14 mouse cellular contexts compared by ENCODE assay signal in the genomic region with DNA sequence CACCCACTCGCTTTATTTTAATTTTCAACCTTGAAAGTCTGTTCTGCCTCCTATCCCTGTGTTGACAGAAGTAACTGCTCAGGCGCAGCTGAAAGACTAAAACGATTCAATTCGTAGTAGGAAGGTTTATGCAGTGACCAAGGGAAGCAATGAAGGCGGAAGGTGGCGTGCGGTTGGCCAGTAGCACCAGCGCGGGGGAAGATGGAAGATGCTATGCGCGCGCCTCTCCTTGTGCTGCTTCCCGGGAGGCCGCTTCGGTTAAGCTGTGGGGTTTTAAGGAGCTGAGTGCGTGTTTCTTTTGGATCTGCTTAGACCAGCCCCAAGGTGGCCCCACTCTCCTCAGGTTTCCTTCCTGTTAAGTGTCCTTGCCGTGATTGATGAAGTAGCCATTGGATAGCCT. TPM values are rescaled to one million over a fixed set of nuclear protein-coding genes. Genes with fewer than 3 reads are reported as not detected.
DNase-seq lines count a peak whose midpoint lies in the region; ATAC-seq and TF ChIP-seq lines count a peak whose summit lies in the region.
"Had no signal": no experiment of that assay in that cellular context is flagged by ENCODE, and none has a peak within 500 bp of the region (broad histone marks: within the 10 kb centered on the region; RNA-seq: fewer than 3 reads in every experiment).

No protein-coding gene starts in this region.

- no peaks in the 10 kb centered on the region for H3K27me3 ChIP-seq in intestine, embryonic 15.5 days (replicated peaks)
- H3K27me3 ChIP-seq in intestine, postnatal 0 days (replicated peaks; ENCODE audit: control insufficient read depth, insufficient read depth, low read length), result no peaks in the 10 kb centered on the region
- no peaks in the 10 kb centered on the region for H3K27me3 ChIP-seq in stomach, embryonic 14.5 days (ENCODE audit: control insufficient read depth, insufficient read depth, low read length)
- no peaks in the 10 kb centered on the region for H3K27me3 ChIP-seq in stomach, postnatal 0 days (ENCODE audit: control insufficient read depth, insufficient read depth, low read length)
- no peaks in the 10 kb centered on the region for H3K27me3 ChIP-seq in stomach, embryonic 16.5 days (ENCODE audit: control insufficient read depth, insufficient read depth, low read length)
- H3K27me3 ChIP-seq in lung, postnatal 0 days (replicated peaks; ENCODE audit: insufficient read depth, low read length), result no peaks in the 10 kb centered on the region
- H3K27me3 ChIP-seq: CH12.LX; embryonic facial prominence, embryonic 13.5 days had no signal

- no peaks in the 10 kb centered on the region for H3K36me3 ChIP-seq in intestine, embryonic 15.5 days
- no peaks in the 10 kb centered on the region for H3K36me3 ChIP-seq in intestine, postnatal 0 days (ENCODE audit: control insufficient read depth, insufficient read depth)
- no peaks in the 10 kb centered on the region for H3K36me3 ChIP-seq in stomach, embryonic 14.5 days (ENCODE audit: control insufficient read depth, insufficient read depth, low read length)
- H3K36me3 ChIP-seq in stomach, postnatal 0 days (ENCODE audit: control insufficient read depth, insufficient read depth, low read length), result no peaks in the 10 kb centered on the region
- no peaks in the 10 kb centered on the region for H3K36me3 ChIP-seq in stomach, embryonic 16.5 days (ENCODE audit: control insufficient read depth, insufficient read depth, low read length)
- no peaks in the 10 kb centered on the region for H3K36me3 ChIP-seq in lung, postnatal 0 days (ENCODE audit: insufficient read depth, low read length)
- H3K36me3 ChIP-seq: embryonic facial prominence, embryonic 13.5 days had no signal

- H3K9me3 ChIP-seq in intestine, embryonic 15.5 days, result no peaks in the 10 kb centered on the region
- H3K9me3 ChIP-seq in intestine, postnatal 0 days (ENCODE audit: control insufficient read depth), result no peaks in the 10 kb centered on the region
- H3K9me3 ChIP-seq in stomach, embryonic 14.5 days (ENCODE audit: control insufficient read depth, low read depth, low read length), result no peaks in the 10 kb centered on the region
- no peaks in the 10 kb centered on the region for H3K9me3 ChIP-seq in stomach, postnatal 0 days (ENCODE audit: control insufficient read depth, low read length)
- peaks cover 6% of the 10 kb centered on the region; the same call in 1 of the 2 replicates for H3K9me3 ChIP-seq in stomach, embryonic 16.5 days (replicated peaks; ENCODE audit: control insufficient read depth, low read length)
- H3K9me3 ChIP-seq in lung, postnatal 0 days (ENCODE audit: low read length), result no peaks in the 10 kb centered on the region

- peak; percentile 23; the same call in 1 of the 2 replicates for ATAC-seq in intestine, embryonic 15.5 days
- ATAC-seq in intestine, postnatal 0 days, result no peak
- no peak for ATAC-seq in stomach, embryonic 14.5 days (ENCODE audit: insufficient number of reproducible peaks, insufficient read depth, low FRiP score, low read depth)
- ATAC-seq in stomach, postnatal 0 days (ENCODE audit: low FRiP score, low TSS enrichment), result no peak
- ATAC-seq in stomach, embryonic 16.5 days (ENCODE audit: insufficient read depth, low FRiP score), result no peak
- ATAC-seq in lung, postnatal 0 days, result no peak
- ATAC-seq: forebrain, postnatal 0 days had no signal

- 49% methylated on average over 17 of the region's 17 CpGs for WGBS in intestine, embryonic 15.5 days
- WGBS in intestine, postnatal 0 days, result 67% methylated on average over 17 of the region's 17 CpGs
- 51% methylated on average over 17 of the region's 17 CpGs for WGBS in stomach, embryonic 14.5 days
- 51% methylated on average over 17 of the region's 17 CpGs for WGBS in stomach, postnatal 0 days
- 49% methylated on average over 17 of the region's 17 CpGs for WGBS in stomach, embryonic 16.5 days
- 42% methylated on average over 17 of the region's 17 CpGs for WGBS in lung, postnatal 0 days

- TF ChIP-seq CTCF in intestine, postnatal 0 days (IDR thresholded peaks at IDR 0.05; ENCODE audit: low read depth), result no peak
- TF ChIP-seq CTCF in stomach, postnatal 0 days (IDR thresholded peaks at IDR 0.05; ENCODE audit: low read depth), result no peak
- TF ChIP-seq CTCF in lung, postnatal 0 days (IDR thresholded peaks at IDR 0.05), result no peak

- peaks cover 3% of the 10 kb centered on the region; the same call in 1 of the 2 replicates for H3K4me1 ChIP-seq in intestine, embryonic 15.5 days (replicated peaks)
- no peaks in the 10 kb centered on the region; the same call in 1 of the 2 replicates for H3K4me1 ChIP-seq in intestine, postnatal 0 days (replicated peaks; ENCODE audit: control insufficient read depth, insufficient read depth, low read length)
- no peaks in the 10 kb centered on the region for H3K4me1 ChIP-seq in stomach, embryonic 14.5 days (ENCODE audit: control insufficient read depth, insufficient read depth, low read length)
- no peaks in the 10 kb centered on the region for H3K4me1 ChIP-seq in stomach, postnatal 0 days (replicated peaks; ENCODE audit: control insufficient read depth, insufficient read depth)
- peaks cover 4% of the 10 kb centered on the region; the same call in 1 of the 2 replicates for H3K4me1 ChIP-seq in stomach, embryonic 16.5 days (ENCODE audit: control insufficient read depth, insufficient read depth, low read length)
- H3K4me1 ChIP-seq in lung, postnatal 0 days (ENCODE audit: insufficient read depth, low read depth, low read length), result no peaks in the 10 kb centered on the region

- H3K4me2 ChIP-seq in intestine, embryonic 15.5 days (replicated peaks), result 0 out of 2 replicates have a peak overlapping the region, but pooled peaks have one; percentile 6
- no peak overlapping the region for H3K4me2 ChIP-seq in intestine, postnatal 0 days (replicated peaks; ENCODE audit: low read depth)
- peak overlapping the region; percentile 20 for H3K4me2 ChIP-seq in stomach, embryonic 14.5 days (replicated peaks; ENCODE audit: low read depth, low read length)
- H3K4me2 ChIP-seq in stomach, postnatal 0 days (replicated peaks; ENCODE audit: low read depth), result no peak overlapping the region; the same call in 1 of the 2 replicates
- peak overlapping the region; percentile 41 for H3K4me2 ChIP-seq in stomach, embryonic 16.5 days (ENCODE audit: low read depth, low read length)
- no peak overlapping the region for H3K4me2 ChIP-seq in lung, postnatal 0 days (replicated peaks; ENCODE audit: low read depth, low read length)
- H3K4me2 ChIP-seq: embryonic facial prominence, embryonic 13.5 days had no signal

- no peak for TF ChIP-seq EP300 in stomach, postnatal 0 days (optimal IDR thresholded peaks at IDR 0.05)
- no peak for TF ChIP-seq EP300 in lung, postnatal 0 days (IDR thresholded peaks at IDR 0.05)

- H3K9ac ChIP-seq in intestine, embryonic 15.5 days, result no peak overlapping the region
- no peak overlapping the region for H3K9ac ChIP-seq in intestine, postnatal 0 days (ENCODE audit: low read depth, low read length)
- H3K9ac ChIP-seq in stomach, embryonic 14.5 days (replicated peaks; ENCODE audit: low read depth, low read length), result no peak overlapping the region
- no peak overlapping the region for H3K9ac ChIP-seq in stomach, postnatal 0 days (ENCODE audit: low read length)
- no peak overlapping the region; the same call in 1 of the 2 replicates for H3K9ac ChIP-seq in stomach, embryonic 16.5 days (ENCODE audit: low read length)
- no peak overlapping the region for H3K9ac ChIP-seq in lung, postnatal 0 days (replicated peaks; ENCODE audit: low read depth)
- H3K9ac ChIP-seq: embryonic facial prominence, embryonic 13.5 days; forebrain, postnatal 0 days had no signal

- H3K4me3 ChIP-seq in intestine, embryonic 15.5 days (replicated peaks), result no peak overlapping the region
- no peak overlapping the region for H3K4me3 ChIP-seq in intestine, postnatal 0 days (ENCODE audit: low read depth, low read length)
- no peak overlapping the region for H3K4me3 ChIP-seq in stomach, embryonic 14.5 days (ENCODE audit: low read depth, low read length)
- H3K4me3 ChIP-seq in stomach, postnatal 0 days (ENCODE audit: low read depth, low read length), result no peak overlapping the region
- peak overlapping the region; percentile 14; the same call in 1 of the 2 replicates for H3K4me3 ChIP-seq in stomach, embryonic 16.5 days (replicated peaks; ENCODE audit: low read length)
- H3K4me3 ChIP-seq in lung, postnatal 0 days (ENCODE audit: low read depth, low read length), result no peak overlapping the region
- H3K4me3 ChIP-seq: embryonic facial prominence, embryonic 13.5 days had no signal

- DNase-seq in stomach, postnatal 0 days (ENCODE audit: low spot score), result no peak
- DNase-seq in kidney, postnatal 25 days, result peak; percentile 31 to 44
- no peak for DNase-seq in lung, postnatal 0 days (ENCODE audit: low spot score)
- DNase-seq: adrenal gland, postnatal 36 days; cerebellum, adult 2 months; forebrain, postnatal 0 days; gastrocnemius, postnatal 36 days had no signal

- no peak overlapping the region for H3K27ac ChIP-seq in intestine, embryonic 15.5 days
- no peak overlapping the region for H3K27ac ChIP-seq in intestine, postnatal 0 days (ENCODE audit: low read depth, low read length)
- peak overlapping the region; percentile 27; the same call in 1 of the 2 replicates for H3K27ac ChIP-seq in stomach, embryonic 14.5 days (ENCODE audit: low read length)
- H3K27ac ChIP-seq in stomach, postnatal 0 days (replicated peaks), result no peak overlapping the region
- no peak overlapping the region for H3K27ac ChIP-seq in stomach, embryonic 16.5 days (ENCODE audit: low read length)
- H3K27ac ChIP-seq in lung, postnatal 0 days (ENCODE audit: low read length), result no peak overlapping the region
- H3K27ac ChIP-seq: embryonic facial prominence, embryonic 13.5 days; macrophage had no signal

RNA-seq across cellular contexts. Expression of a gene that starts 15.8 kb away (rescaled TPM):
- 6.0 and 6.1 TPM in 2 replicates for polyA plus RNA-seq in intestine, embryonic 15.5 days (2015; fragmentation: Nextera tagmentation; extraction: Ambion mirVana)
- 2.3 and 2.6 TPM in 2 replicates for polyA plus RNA-seq in intestine, postnatal 0 days (2015; fragmentation: Nextera tagmentation; extraction: Ambion mirVana)
- 7.9 and 9.2 TPM in 2 replicates for polyA plus RNA-seq in stomach, embryonic 14.5 days (2014; fragmentation: Nextera tagmentation; extraction: Ambion mirVana)
- polyA plus RNA-seq in stomach, postnatal 0 days (2015; fragmentation: Nextera tagmentation; extraction: Ambion mirVana), result 3.3 and 3.5 TPM in 2 replicates
- polyA plus RNA-seq in stomach, embryonic 16.5 days (2015; fragmentation: Nextera tagmentation; extraction: Ambion mirVana), result 8.5 and 9.3 TPM in 2 replicates
- 2.6 and 4.0 TPM in 2 replicates for polyA plus RNA-seq in lung, postnatal 0 days (2015; fragmentation: Nextera tagmentation; extraction: Ambion mirVana)

RNA-seq across cellular contexts. Expression of a gene that starts 27.0 kb away (rescaled TPM):
- polyA plus RNA-seq in intestine, embryonic 15.5 days (2015; fragmentation: Nextera tagmentation; extraction: Ambion mirVana), result 93.1 and 94.7 TPM in 2 replicates
- polyA plus RNA-seq in intestine, postnatal 0 days (2015; fragmentation: Nextera tagmentation; extraction: Ambion mirVana), result 273 and 300 TPM in 2 replicates
- 32.4 and 33.8 TPM in 2 replicates for polyA plus RNA-seq in stomach, embryonic 14.5 days (2014; fragmentation: Nextera tagmentation; extraction: Ambion mirVana)
- polyA plus RNA-seq in stomach, postnatal 0 days (2015; fragmentation: Nextera tagmentation; extraction: Ambion mirVana), result 27.0 and 28.7 TPM in 2 replicates
- 53.1 and 59.9 TPM in 2 replicates for polyA plus RNA-seq in stomach, embryonic 16.5 days (2015; fragmentation: Nextera tagmentation; extraction: Ambion mirVana)
- polyA plus RNA-seq in lung, postnatal 0 days (2015; fragmentation: Nextera tagmentation; extraction: Ambion mirVana), result 23.6 and 26.6 TPM in 2 replicates

Comparison
In these comparisons a context has a peak if more than half of its experiments do, and no peak if none do; other contexts are left out.
1. H3K4me2 ChIP-seq: peak in intestine, embryonic 15.5 days (single experiment), stomach, embryonic 14.5 days (single experiment) and stomach, embryonic 16.5 days (single experiment); none in intestine, postnatal 0 days (single experiment), stomach, postnatal 0 days (single experiment) and lung, postnatal 0 days (single experiment).
2. DNase-seq: peak in kidney, postnatal 25 days (2 of 2); none in stomach, postnatal 0 days (single experiment) and lung, postnatal 0 days (single experiment).